Mouse (Mus musculus) kidney, postnatal 14 days (tissue): ENCODE data around the gene Stkld1.
"Not testable (repeated sequence)": the region's sequence is repeated elsewhere in the genome, so short reads cannot be mapped to it uniquely, and the experiment has no call there.

Experiments
- DNase-seq: peaks from one replicate; pipeline ENCODE4 v3.0.0; 2022; ENCODE audit warnings: mixed read lengths

Stkld1 gene

GRCm38 (mm10) chr2:26933304-26934055, at the start of gene Stkld1, which contains the start of gene Surf4:
Gene Stkld1 (plus strand): TSS chr2:26934047.
Gene Surf4 (minus strand): TSS chr2:26933928.
- DNase-seq: peak; percentile 98

DNA sequence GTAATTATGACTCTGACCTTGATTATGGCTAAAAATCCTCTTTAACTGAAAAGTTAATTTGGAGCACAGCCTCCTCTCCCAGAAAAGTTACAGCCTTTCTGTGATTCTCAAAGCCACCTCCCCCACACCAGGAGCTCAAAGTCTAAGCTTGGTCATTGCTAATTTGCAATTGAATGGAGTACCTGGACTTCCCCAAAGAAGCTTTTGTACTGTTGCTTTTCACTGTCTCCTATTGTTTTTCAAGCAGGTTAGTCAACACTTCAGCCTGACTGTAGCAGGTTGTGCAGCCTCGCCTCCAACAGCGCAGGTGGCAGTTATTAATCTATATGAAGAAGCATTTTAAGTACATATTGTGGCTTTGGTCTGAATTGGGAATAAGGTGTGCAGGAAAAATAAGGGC, 48.3 kb upstream of the Stkld1 start:
- DNase-seq: not testable (repeated sequence)

- not testable (repeated sequence) for DNase-seq
Observed at GRCm38 (mm10) chr2:26886170-26886569, 47.7 kb upstream of the Stkld1 start.

DNA sequence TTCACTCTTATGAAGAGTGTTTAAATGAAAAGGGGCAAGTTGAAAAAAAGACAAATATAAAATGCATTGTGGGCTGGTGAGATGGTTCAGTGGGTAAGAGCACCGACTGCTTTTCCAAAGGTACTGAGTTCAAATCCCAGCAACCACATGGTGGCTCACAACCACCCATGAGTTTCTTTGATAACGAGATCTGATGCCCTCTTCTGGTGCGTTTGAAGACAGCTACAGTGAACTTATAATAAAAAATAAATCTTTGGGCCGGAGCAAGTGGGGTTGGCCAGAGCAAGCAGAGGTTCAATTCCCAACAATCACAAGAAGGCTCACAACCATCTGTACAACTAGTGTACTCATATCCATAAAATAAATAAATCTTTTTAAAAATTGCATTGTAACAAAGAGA, 37.9 kb upstream of the Stkld1 start:
- no peak for DNase-seq

GRCm38 (mm10) chr2:26900731-26901130, 33.1 kb upstream of the Stkld1 start:
- no peak for DNase-seq

DNA sequence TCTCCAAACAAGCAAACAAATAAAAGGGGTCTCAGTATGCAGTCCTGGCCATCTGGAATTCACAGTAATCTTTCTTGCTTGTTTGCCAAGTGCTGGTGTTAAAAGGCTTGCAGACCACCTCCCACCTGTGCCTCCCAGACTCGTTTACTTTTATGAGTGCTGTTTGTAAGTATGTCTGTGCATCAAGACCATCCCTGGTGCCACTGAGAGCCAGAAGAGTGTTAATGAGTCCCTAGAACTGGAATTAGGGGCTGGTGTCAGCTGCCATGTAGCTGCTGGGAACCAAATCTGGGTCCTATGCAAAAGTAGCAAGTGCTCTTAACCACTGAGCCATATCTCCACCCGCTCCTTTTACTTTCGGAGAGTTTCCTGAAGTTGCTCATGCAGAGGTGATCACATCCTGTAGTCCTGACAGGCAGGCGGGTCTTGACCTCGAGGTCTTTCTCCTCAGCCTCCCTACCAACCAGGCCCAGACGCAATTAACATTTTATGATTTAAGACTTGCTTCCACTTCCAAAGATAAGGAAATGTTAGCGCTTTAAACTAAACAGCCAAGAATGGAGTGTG, 31.9 kb upstream of the Stkld1 start:
- no peak for DNase-seq

DNA sequence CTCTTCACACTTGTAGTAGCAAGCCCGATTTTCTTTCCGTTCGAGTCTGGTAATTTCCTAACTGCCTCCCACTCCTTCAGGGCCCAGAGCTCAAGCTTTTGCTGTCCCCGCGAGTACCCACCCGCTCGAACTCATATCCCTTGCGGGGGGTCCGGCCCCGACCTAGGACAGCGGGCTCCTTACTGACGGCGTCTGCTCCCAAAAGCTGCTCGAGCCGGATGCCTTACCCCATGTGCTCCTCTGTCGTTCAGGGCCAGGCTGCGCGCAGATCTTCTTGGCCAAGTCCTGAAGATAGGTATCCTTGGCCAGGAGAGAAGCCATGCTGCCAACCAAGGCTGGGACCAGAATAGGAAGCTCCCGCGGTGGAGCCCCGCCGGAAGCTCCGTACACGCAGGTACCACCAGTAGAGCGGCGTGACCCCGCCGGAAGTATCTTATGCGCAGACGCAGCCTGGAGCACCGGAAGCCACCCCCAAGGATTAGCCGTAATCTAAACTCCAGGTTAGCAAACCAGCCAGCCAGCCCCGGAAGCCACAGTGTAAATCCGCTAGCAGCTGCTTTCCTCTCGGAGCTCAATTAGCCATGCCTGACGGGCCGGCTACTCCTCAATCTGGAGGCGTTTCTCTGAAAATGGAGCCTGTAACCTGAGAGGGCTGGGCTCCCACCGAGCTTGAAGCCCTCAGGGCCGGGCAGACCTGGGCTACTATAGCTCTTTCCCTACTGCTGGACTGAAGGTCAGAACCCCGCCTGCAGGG, 31.2 kb upstream of the Stkld1 start, which contains the start of gene Surf6:
Gene Surf6, minus strand, starts transcription at position 413 of the 754 bp plus-strand sequence.
- DNase-seq: peak; percentile 97

- no peak for DNase-seq
Observed at GRCm38 (mm10) chr2:26903311-26903710, 30.5 kb upstream of the Stkld1 start.

GRCm38 (mm10) chr2:26905936-26906335, 27.9 kb upstream of the Stkld1 start:
- no peak for DNase-seq

GRCm38 (mm10) chr2:26906431-26906830, 27.4 kb upstream of the Stkld1 start:
- DNase-seq: no peak

DNA sequence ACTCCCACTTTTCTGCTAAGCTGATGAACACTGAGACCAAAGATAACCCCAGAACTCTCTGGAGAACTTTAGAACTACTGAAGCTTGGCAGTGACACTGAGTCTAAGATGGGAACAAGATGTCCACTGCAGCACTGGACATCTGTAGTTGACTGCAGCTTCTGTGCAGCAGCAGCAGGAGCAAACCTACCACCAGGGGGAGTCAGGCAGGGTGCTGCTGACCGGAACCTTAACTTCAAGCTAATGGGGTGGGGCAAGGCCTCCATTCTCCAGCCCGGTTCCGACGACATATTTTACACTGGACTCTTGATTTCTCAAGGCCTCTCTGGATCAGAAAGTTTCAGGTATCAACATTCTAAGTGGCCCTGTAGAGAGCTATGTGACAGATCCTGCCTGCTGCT, 26.7 kb upstream of the Stkld1 start:
- peak; percentile 64 for DNase-seq

DNA sequence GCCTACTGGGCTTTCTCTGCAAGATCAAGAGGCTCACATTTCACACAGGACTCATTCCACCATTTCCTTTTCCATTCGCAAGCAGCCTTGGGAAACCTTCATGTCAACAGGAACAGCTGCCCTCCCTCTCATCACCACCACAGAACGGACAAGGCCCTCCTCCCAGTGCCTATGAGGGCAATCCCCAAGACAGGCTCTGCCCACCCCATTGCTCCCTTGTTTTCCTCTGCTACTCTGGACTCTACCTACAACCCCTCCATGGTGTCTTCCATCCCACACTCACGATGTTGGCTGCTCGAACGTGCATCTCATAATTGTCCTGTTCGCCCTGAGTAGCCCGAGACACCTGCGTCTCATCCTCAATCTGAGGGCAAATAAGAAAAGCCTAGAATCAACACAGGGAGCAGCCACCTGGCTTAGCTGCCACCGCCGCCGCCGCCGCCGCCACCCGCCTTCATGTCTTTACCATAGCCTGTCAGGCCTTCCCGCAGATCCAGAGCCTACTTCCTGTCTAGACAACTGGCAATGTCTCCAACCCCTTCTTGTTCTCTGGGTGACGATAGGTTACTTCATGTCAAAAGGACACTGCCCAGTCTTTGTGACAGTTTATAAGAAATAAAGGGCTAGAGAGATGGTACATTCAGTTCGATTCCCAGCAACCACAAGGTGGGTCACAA, 25.0 kb upstream of the Stkld1 start:
- DNase-seq: no peak

- no peak for DNase-seq
Observed at GRCm38 (mm10) chr2:26909387-26909784, 24.5 kb upstream of the Stkld1 start.

GRCm38 (mm10) chr2:26910124-26910993, 23.5 kb upstream of the Stkld1 start, which contains the start of the genes Med22 and Rpl7a:
Gene Med22 (minus strand): TSS chr2:26910677.
Gene Rpl7a (plus strand): TSS chr2:26910764.
- peak; percentile 100 for DNase-seq

- no peak for DNase-seq
Observed at GRCm38 (mm10) chr2:26910994-26911765, 22.7 kb upstream of the Stkld1 start.

- DNase-seq: no peak
Observed at GRCm38 (mm10) chr2:26912253-26912770, 21.5 kb upstream of the Stkld1 start.

GRCm38 (mm10) chr2:26913416-26914147, 20.3 kb upstream of the Stkld1 start:
- no peak for DNase-seq

GRCm38 (mm10) chr2:26914148-26914941, 19.5 kb upstream of the Stkld1 start:
- DNase-seq: no peak
